10 mouse cellular contexts compared by ENCODE assay signal in genomic region chr5:116443459-116443940, GRCm38 (mm10). TPM values are rescaled to one million over a fixed set of nuclear protein-coding genes. Genes with fewer than 3 reads are reported as not detected.
DNase-seq lines count a peak whose midpoint lies in the region; ATAC-seq lines count a peak whose summit lies in the region.
"Had no signal": no experiment of that assay in that cellular context is flagged by ENCODE, and none has a peak within 500 bp of the region (broad histone marks: within the 10 kb centered on the region; RNA-seq: fewer than 3 reads in every experiment).

No protein-coding gene starts in this region.

- H3K9me3 ChIP-seq in forebrain, embryonic 15.5 days = no peaks in the 10 kb centered on the region
- no peaks in the 10 kb centered on the region for H3K9me3 ChIP-seq in forebrain, embryonic 11.5 days (ENCODE audit: control insufficient read depth, low read length)
- H3K9me3 ChIP-seq: midbrain, embryonic 12.5 days had no signal

- H3K36me3 ChIP-seq in forebrain, embryonic 15.5 days = peaks cover 20% of the 10 kb centered on the region; the same call in 1 of the 2 replicates
- no peaks in the 10 kb centered on the region for H3K36me3 ChIP-seq in forebrain, embryonic 11.5 days (ENCODE audit: control insufficient read depth, insufficient read depth, low read length)

- no peak for DNase-seq in forebrain, embryonic 11.5 days (ENCODE audit: low spot score)
- DNase-seq in heart, postnatal 14 days = peak; percentile 45 to 71
- peak; percentile 69 to 81 for DNase-seq in left cerebral cortex, postnatal 36 days (ENCODE audit: low spot score in 2 of 2)
- no peak for DNase-seq in urinary bladder, postnatal 10 days (ENCODE audit: low spot score)
- DNase-seq in B cell, adult 2 months = no peak
- DNase-seq: adrenal gland, postnatal 25 days had no signal

- peak overlapping the region; percentile 84 for H3K27ac ChIP-seq in forebrain, embryonic 15.5 days (replicated peaks)
- no peak overlapping the region for H3K27ac ChIP-seq in forebrain, embryonic 11.5 days (ENCODE audit: low read depth, low read length)
- H3K27ac ChIP-seq: midbrain, embryonic 12.5 days had no signal

- WGBS in forebrain, embryonic 15.5 days = 49% methylated on average over 8 of the region's 8 CpGs
- WGBS in forebrain, embryonic 11.5 days = 81% methylated on average over 8 of the region's 8 CpGs

- no peak overlapping the region for H3K4me2 ChIP-seq in forebrain, embryonic 15.5 days (replicated peaks)
- H3K4me2 ChIP-seq in forebrain, embryonic 11.5 days (ENCODE audit: low read depth, low read length, severe bottlenecking) = no peak overlapping the region
- H3K4me2 ChIP-seq: midbrain, embryonic 12.5 days had no signal

- intact Hi-C loops in heart, postnatal 14 days (cut with DNase I) = no loop called here
- intact Hi-C loops in left cerebral cortex, postnatal 36 days (cut with DNase I) = loop anchor here (5.0 to 10.0 kb wide), 3 partner anchors 51 to 149 kb away; partner anchors contain the start of gene Srrm4

- H3K4me1 ChIP-seq in forebrain, embryonic 15.5 days = peaks cover 31% of the 10 kb centered on the region
- H3K4me1 ChIP-seq in forebrain, embryonic 11.5 days (replicated peaks; ENCODE audit: control insufficient read depth, insufficient read depth, low read length) = no peaks in the 10 kb centered on the region

- no peaks in the 10 kb centered on the region for H3K27me3 ChIP-seq in forebrain, embryonic 15.5 days
- H3K27me3 ChIP-seq in forebrain, embryonic 11.5 days (ENCODE audit: control insufficient read depth, insufficient read depth, low read length) = peaks cover 2% of the 10 kb centered on the region
- H3K27me3 ChIP-seq: midbrain, embryonic 12.5 days had no signal

- H3K9ac ChIP-seq in forebrain, embryonic 15.5 days (replicated peaks) = no peak overlapping the region
- no peak overlapping the region for H3K9ac ChIP-seq in forebrain, embryonic 11.5 days (ENCODE audit: low read length)
- H3K9ac ChIP-seq: midbrain, embryonic 12.5 days had no signal

- no peak overlapping the region for H3K4me3 ChIP-seq in forebrain, embryonic 15.5 days
- no peak overlapping the region for H3K4me3 ChIP-seq in forebrain, embryonic 11.5 days (ENCODE audit: low read depth, low read length)
- H3K4me3 ChIP-seq: midbrain, embryonic 12.5 days had no signal

- ATAC-seq in forebrain, embryonic 15.5 days (replicated peaks) = peak; percentile 44; the same call in 1 of the 2 replicates
- ATAC-seq in forebrain, embryonic 11.5 days (replicated peaks; ENCODE audit: low FRiP score) = no peak
- ATAC-seq in cerebellum, adult (ENCODE audit: insufficient number of reproducible peaks, low FRiP score, low TSS enrichment) = peak; percentile 89
- ATAC-seq in inflammation-experienced regulatory T-cells, adult 6 months = no peak

RNA-seq across cellular contexts. Expression of gene Hspb8, which starts 20.8 kb away (rescaled TPM):
- polyA plus RNA-seq in forebrain, embryonic 15.5 days (2015; fragmentation: Nextera tagmentation; extraction: Ambion mirVana) = 5.6 and 5.7 TPM in 2 replicates
- polyA plus RNA-seq in forebrain, embryonic 11.5 days (2014; fragmentation: Nextera tagmentation; extraction: Ambion mirVana) = 8.0 and 9.8 TPM in 2 replicates
- 100 to 1,000 TPM; 234 to 252 TPM for total RNA-seq in heart, postnatal 14 days (2021)
- total RNA-seq in left cerebral cortex, postnatal 36 days (2021) = 10 to 100 TPM in 1 of 2 experiments, 1 to 10 TPM in 1; 8.7 to 12.7 TPM
- not detected for polyA plus RNA-seq in inflammation-experienced regulatory T-cells, adult 6 months (2017; shearing (Covaris generic))

Comparison
In these comparisons a context has a peak if more than half of its experiments do, and no peak if none do; other contexts are left out.
1. ATAC-seq: peak in forebrain, embryonic 15.5 days (single experiment) and cerebellum, adult (single experiment); none in forebrain, embryonic 11.5 days (single experiment) and inflammation-experienced regulatory T-cells, adult 6 months (single experiment).
2. DNase-seq: peak in heart, postnatal 14 days (2 of 2) and left cerebral cortex, postnatal 36 days (2 of 2); none in forebrain, embryonic 11.5 days (single experiment), urinary bladder, postnatal 10 days (single experiment) and B cell, adult 2 months (0 of 2).